Mouse (Mus musculus) liver, embryonic 14.5 days (tissue): Measurements from ENCODE around the gene Gse1.

Experiments
- CTCF ChIP-seq: IDR thresholded peaks from 2 replicates; pipeline ENCODE4 v1.5.1; 2016; ENCODE audit warnings: antibody characterized with exemption, low read depth, control low read depth
- EP300 ChIP-seq: IDR thresholded peaks from 2 replicates; pipeline ENCODE4 v1.6.1; 2016; ENCODE audit warnings: antibody characterized with exemption, low read depth

DNA sequence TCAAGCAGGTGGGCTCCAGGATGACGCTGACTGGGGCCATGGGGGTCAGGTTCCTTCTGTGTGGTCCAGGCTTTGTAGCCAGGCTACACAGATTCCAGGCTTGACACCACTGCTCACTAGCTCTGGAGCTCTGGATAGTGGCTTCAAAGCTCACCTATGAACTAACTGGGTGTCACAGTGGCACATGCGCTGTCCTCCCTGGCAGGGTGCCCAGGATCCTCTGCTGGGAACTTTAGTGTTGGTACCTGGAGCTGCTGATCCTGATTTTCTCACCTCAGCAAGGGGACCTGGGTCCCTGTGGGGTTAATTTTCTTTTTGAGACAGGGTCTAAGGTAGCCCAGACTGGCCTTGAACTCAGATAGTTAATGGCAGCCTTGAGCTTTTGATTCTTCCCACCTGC is 173.0 kb downstream of the Gse1 start:
- TF ChIP-seq CTCF (no peak), EP300 (no peak)
